Mouse (Mus musculus) lung, postnatal 0 days (tissue): ENCODE data around the gene Fam129b.

ENCODE experiments used
- CTCF ChIP-seq: IDR thresholded peaks from 2 replicates; pipeline ENCODE4 v1.5.1; 2016; ENCODE audit warnings: antibody characterized with exemption, mild to moderate bottlenecking
- EP300 ChIP-seq: IDR thresholded peaks from 2 replicates; pipeline ENCODE4 v1.6.1; 2016; ENCODE audit warnings: antibody characterized with exemption, mild to moderate bottlenecking, control low read depth

- TF ChIP-seq EP300 (no peak; the same call in 1 of the 2 replicates), CTCF (no peak)
Observed at GRCm38 (mm10) chr2:32878396-32878795, 2.5 kb downstream of the Fam129b start.
